Mouse (Mus musculus) small intestine, adult 2 months (tissue): ENCODE results near the gene Mapk1ip1l. TPM values are rescaled to one million over a fixed set of nuclear protein-coding genes. Genes with fewer than 3 reads are reported as not detected.

Experiments used
- H3K27ac ChIP-seq: fragments of 200-500 bp; 2 replicates; pipeline ENCODE4 v1.5.1; 2012; ENCODE audit warnings: low read depth, low read length, control low read depth, inconsistent platforms; ENCODE audit not compliant: insufficient read depth
- H3K27me3 ChIP-seq: fragments of 200-500 bp; 2 replicates; pipeline ENCODE4 v1.6.1; 2012; ENCODE audit warnings: mild to moderate bottlenecking, moderate library complexity, low read length, inconsistent platforms; ENCODE audit not compliant: control insufficient read depth, insufficient read depth
- H3K36me3 ChIP-seq: fragments of 200-500 bp; 2 replicates; pipeline ENCODE4 v1.6.1; 2012; ENCODE audit warnings: mild to moderate bottlenecking, low read length, control low read depth, inconsistent platforms; ENCODE audit not compliant: control insufficient read depth, insufficient read depth
- H3K4me1 ChIP-seq: fragments of 200-500 bp; 2 replicates; pipeline ENCODE4 v1.6.1; 2012; ENCODE audit warnings: low read length, inconsistent platforms, mixed read lengths; ENCODE audit not compliant: control insufficient read depth, insufficient read depth, insufficient read length
- H3K4me3 ChIP-seq: fragments of 200-500 bp; 2 replicates; pipeline ENCODE4 v1.5.1; 2012; ENCODE audit warnings: low read depth, mild to moderate bottlenecking, control low read depth, inconsistent platforms, low read length, moderate library complexity
- CTCF ChIP-seq: fragments of 200-500 bp; IDR thresholded peaks from 2 replicates; pipeline ENCODE4 v1.5.1; 2012; ENCODE audit warnings: low read depth, mild to moderate bottlenecking, control low read depth, inconsistent platforms, low read length, moderate library complexity, mixed read lengths; ENCODE audit not compliant: insufficient replicate concordance, insufficient read length; ENCODE audit errors: extremely low read depth
- POLR2A ChIP-seq: fragments of 200-500 bp; IDR thresholded peaks from 2 replicates; pipeline ENCODE4 v1.6.1; 2012; ENCODE audit warnings: low read depth, mild to moderate bottlenecking, control low read depth, inconsistent platforms, low read length, moderate library complexity
- WGBS: fragments of 180-500 bp; shearing (Covaris S2); methylation state at CpG from one replicate; pipeline ENCODE4 v1.1.7; 2018; 5-methylcytosine and 5-hydroxymethylcytosine counted together
- polyA plus RNA-seq: library from polyadenylated mRNA; depleted of rRNA; stranded (reverse); fragments of >200 nt; gene quantifications from 2 replicates; pipeline ENCODE4 v1.2.3, GENCODE M21; 2012

The Mapk1ip1l gene
- polyA plus RNA-seq, 1 experiment: 94.6 TPM

- H3K27ac ChIP-seq: no peak overlapping the region
- H3K36me3 ChIP-seq: peaks cover 8% of the 10 kb centered on the region; the same call in 1 of the 2 replicates
- TF ChIP-seq POLR2A (no peak), CTCF (no peak)
- H3K4me3 ChIP-seq: no peak overlapping the region
- WGBS: 23% methylated on average over 3 of the region's 3 CpGs
- H3K27me3 ChIP-seq: no peaks in the 10 kb centered on the region
- no peaks in the 10 kb centered on the region for H3K4me1 ChIP-seq
These were observed 22.6 kb upstream of the Mapk1ip1l start for GRCm38 (mm10) chr14:47275417-47275816.

GRCm38 (mm10) chr14:47276036-47276603 lies 21.9 kb upstream of the Mapk1ip1l start:
- H3K4me3 ChIP-seq: peak overlapping the region; percentile 79
- peaks cover 6% of the 10 kb centered on the region; the same call in 1 of the 2 replicates for H3K36me3 ChIP-seq
- 2% methylated on average over 22 of the region's 22 CpGs for WGBS
- TF ChIP-seq CTCF: no peak
- no peaks in the 10 kb centered on the region for H3K27me3 ChIP-seq
- H3K27ac ChIP-seq: no peak overlapping the region
- no peaks in the 10 kb centered on the region for H3K4me1 ChIP-seq

- Histone ChIP-seq H3K4me3 (peak within 1 kb of the TSS; percentile 79), H3K27me3 (no peaks in the 10 kb centered on the region), H3K36me3 (peaks cover 7% of the 10 kb centered on the region), H3K4me1 (no peaks in the 10 kb centered on the region), H3K27ac (peak within 1 kb of the TSS; percentile 89)
- TF ChIP-seq CTCF (no peak), POLR2A (peak; percentile 73)
- WGBS: under 1% methylated on average over 77 of the region's 77 CpGs
These were observed 21.3 kb upstream of the Mapk1ip1l start, which contains the start of the genes Wdhd1 and Socs4 for GRCm38 (mm10) chr14:47276637-47277393. Wdhd1 (minus strand) TSS chr14:47276857. Socs4 (plus strand) TSS chr14:47276931.

GRCm38 (mm10) chr14:47279058-47279457 lies 19.0 kb upstream of the Mapk1ip1l start:
- no peak overlapping the region for H3K27ac ChIP-seq
- TF ChIP-seq POLR2A (no peak), CTCF (peak; percentile 18; the same call in 1 of the 2 replicates)
- peaks cover 3% of the 10 kb centered on the region; the same call in 1 of the 2 replicates for H3K4me1 ChIP-seq
- H3K36me3 ChIP-seq: peaks cover 5% of the 10 kb centered on the region; the same call in 1 of the 2 replicates
- H3K27me3 ChIP-seq: no peaks in the 10 kb centered on the region
- H3K4me3 ChIP-seq: no peak overlapping the region
- WGBS: 79% methylated on average over 2 of the region's 2 CpGs

- 73% methylated on average over 4 of the region's 4 CpGs for WGBS
- Histone ChIP-seq H3K36me3 (peaks cover 5% of the 10 kb centered on the region; the same call in 1 of the 2 replicates), H3K4me1 (peaks cover 3% of the 10 kb centered on the region; the same call in 1 of the 2 replicates), H3K27ac (no peak overlapping the region), H3K27me3 (no peaks in the 10 kb centered on the region), H3K4me3 (no peak overlapping the region)
- no peak for TF ChIP-seq POLR2A
- no peak for TF ChIP-seq CTCF
These were observed 16.5 kb upstream of the Mapk1ip1l start for GRCm38 (mm10) chr14:47281535-47281934.

- H3K27ac ChIP-seq: no peak overlapping the region
- peaks cover 6% of the 10 kb centered on the region; the same call in 1 of the 2 replicates for H3K36me3 ChIP-seq
- peaks cover 3% of the 10 kb centered on the region; the same call in 1 of the 2 replicates for H3K4me1 ChIP-seq
- H3K27me3 ChIP-seq: no peaks in the 10 kb centered on the region
- H3K4me3 ChIP-seq: no peak overlapping the region
- 63% methylated on average over 7 of the region's 7 CpGs for WGBS
- TF ChIP-seq POLR2A: no peak
- TF ChIP-seq CTCF: no peak
These were observed 14.5 kb upstream of the Mapk1ip1l start for GRCm38 (mm10) chr14:47283568-47283967.

GRCm38 (mm10) chr14:47285271-47285670 lies 12.8 kb upstream of the Mapk1ip1l start:
- H3K27ac ChIP-seq: peak overlapping the region; percentile 46
- no peaks in the 10 kb centered on the region for H3K27me3 ChIP-seq
- peaks cover 3% of the 10 kb centered on the region; the same call in 1 of the 2 replicates for H3K4me1 ChIP-seq
- TF ChIP-seq CTCF: no peak
- no peak for TF ChIP-seq POLR2A
- peaks cover 13% of the 10 kb centered on the region for H3K36me3 ChIP-seq
- no peak overlapping the region for H3K4me3 ChIP-seq
- WGBS: 57% methylated on average over 2 of the region's 2 CpGs

- Histone ChIP-seq H3K36me3 (peaks cover 16% of the 10 kb centered on the region), H3K27ac (no peak overlapping the region), H3K27me3 (no peaks in the 10 kb centered on the region), H3K4me1 (peaks cover 3% of the 10 kb centered on the region; the same call in 1 of the 2 replicates), H3K4me3 (no peak overlapping the region)
- WGBS: 80% methylated on average over 1 of the region's 1 CpGs
- no peak for TF ChIP-seq CTCF
- TF ChIP-seq POLR2A: no peak
These were observed 11.9 kb upstream of the Mapk1ip1l start for GRCm38 (mm10) chr14:47286215-47286614.
